Mouse (Mus musculus): ENCODE data around the gene Sox10. TPM values are rescaled to one million over a fixed set of nuclear protein-coding genes. Genes with fewer than 3 reads are reported as not detected.

Sox10 gene
- total and polyA plus RNA-seq, 2 experiments from 2014 or later, result 0.12 to 0.53 TPM

GRCm38 (mm10) chr15:79162301-79162700, 2.7 kb downstream of the Sox10 start:
- H3K27me3 ChIP-seq (ENCODE audit: control insufficient read depth, insufficient read depth, low read length), result peaks cover 77% of the 10 kb centered on the region
- WGBS, result 64% methylated on average over 7 of the region's 7 CpGs

DNA sequence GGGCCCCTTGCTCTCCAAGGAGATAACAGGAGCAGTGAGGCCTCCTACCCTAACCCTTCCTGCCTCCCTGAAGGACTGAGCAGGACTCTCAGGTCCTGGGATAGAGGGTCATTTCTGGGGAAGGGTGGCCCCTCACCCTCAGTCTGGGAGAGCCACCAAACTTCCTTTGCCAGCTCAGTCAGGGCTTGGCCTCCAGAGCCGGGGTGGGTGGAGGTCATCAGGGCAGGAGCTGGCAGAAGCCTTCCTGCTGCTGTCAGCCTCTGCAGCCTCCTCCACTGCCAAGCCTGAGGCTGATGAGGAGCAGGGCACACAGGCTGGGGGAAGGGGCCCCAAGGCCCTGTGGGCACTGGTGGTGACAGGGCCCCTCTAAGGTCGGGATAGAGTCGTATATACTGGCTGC, 9.5 kb downstream of the Sox10 start:
- ATAC-seq (ENCODE audit: insufficient read depth, low read depth), result peak; percentile 25; the same call in 1 of the 2 replicates
- DNase-seq (ENCODE audit: low spot score), result no peak
- H3K4me3 ChIP-seq (ENCODE audit: low read depth, low read length), result no peak overlapping the region
- peaks cover 18% of the 10 kb centered on the region for H3K36me3 ChIP-seq (replicated peaks; ENCODE audit: control insufficient read depth, insufficient read depth, low read length)
- no peaks in the 10 kb centered on the region for H3K4me1 ChIP-seq (ENCODE audit: control insufficient read depth, insufficient read depth)
- H3K4me2 ChIP-seq (ENCODE audit: low read depth, low read length), result no peak overlapping the region
- H3K27ac ChIP-seq (ENCODE audit: low read depth), result no peak overlapping the region
- H3K27me3 ChIP-seq (ENCODE audit: control insufficient read depth, insufficient read depth, low read length), result peaks cover 26% of the 10 kb centered on the region
- no peak overlapping the region for H3K9ac ChIP-seq (replicated peaks; ENCODE audit: low read depth, low read length)
- H3K9me3 ChIP-seq (replicated peaks; ENCODE audit: control insufficient read depth, low read length), result no peaks in the 10 kb centered on the region
- no peak for TF ChIP-seq CTCF (IDR thresholded peaks at IDR 0.05; ENCODE audit: low read depth)
- no peak for TF ChIP-seq EP300 (IDR thresholded peaks at IDR 0.05; ENCODE audit: low read depth)
- 18% methylated on average over 3 of the region's 3 CpGs for WGBS

More at GRCm38 (mm10) chr15:79162301-79162700, 2.7 kb downstream of the Sox10 start:
- H3K9me3 ChIP-seq (replicated peaks; ENCODE audit: control insufficient read depth, low read length), result no peaks in the 10 kb centered on the region
- H3K4me1 ChIP-seq (ENCODE audit: control insufficient read depth, insufficient read depth), result no peaks in the 10 kb centered on the region
- ATAC-seq (ENCODE audit: insufficient read depth, low read depth), result no peak
- TF ChIP-seq EP300 (IDR thresholded peaks at IDR 0.05; ENCODE audit: low read depth) (no peak), CTCF (IDR thresholded peaks at IDR 0.05; ENCODE audit: low read depth) (no peak)
- no peak overlapping the region for H3K9ac ChIP-seq (replicated peaks; ENCODE audit: low read depth, low read length)
- no peak for DNase-seq (ENCODE audit: low spot score)
- no peaks in the 10 kb centered on the region for H3K36me3 ChIP-seq (replicated peaks; ENCODE audit: control insufficient read depth, insufficient read depth, low read length)
- H3K4me3 ChIP-seq (ENCODE audit: low read depth, low read length), result no peak overlapping the region
- no peak overlapping the region for H3K27ac ChIP-seq (ENCODE audit: low read depth)
- no peak overlapping the region for H3K4me2 ChIP-seq (ENCODE audit: low read depth, low read length)

- Histone ChIP-seq H3K9me3 (replicated peaks; ENCODE audit: control insufficient read depth, low read length) (no peaks in the 10 kb centered on the region), H3K4me2 (ENCODE audit: low read depth, low read length) (no peak overlapping the region), H3K4me3 (ENCODE audit: low read depth, low read length) (no peak overlapping the region), H3K4me1 (ENCODE audit: control insufficient read depth, insufficient read depth) (no peaks in the 10 kb centered on the region), H3K27me3 (ENCODE audit: control insufficient read depth, insufficient read depth, low read length) (no peaks in the 10 kb centered on the region), H3K27ac (ENCODE audit: low read depth) (no peak overlapping the region), H3K9ac (replicated peaks; ENCODE audit: low read depth, low read length) (no peak overlapping the region), H3K36me3 (replicated peaks; ENCODE audit: control insufficient read depth, insufficient read depth, low read length) (peaks cover 31% of the 10 kb centered on the region)
- no peak for DNase-seq (ENCODE audit: low spot score)
- no peak for ATAC-seq (ENCODE audit: insufficient read depth, low read depth)
- WGBS, result 67% methylated on average over 6 of the region's 6 CpGs
- no peak for TF ChIP-seq EP300 (IDR thresholded peaks at IDR 0.05; ENCODE audit: low read depth)
- no peak for TF ChIP-seq CTCF (IDR thresholded peaks at IDR 0.05; ENCODE audit: low read depth)
Measured at GRCm38 (mm10) chr15:79152709-79153108, 12.3 kb downstream of the Sox10 start.

GRCm38 (mm10) chr15:79151881-79152280, 13.2 kb downstream of the Sox10 start:
- no peak for ATAC-seq (ENCODE audit: insufficient read depth, low read depth)
- Histone ChIP-seq H3K27ac (ENCODE audit: low read depth) (no peak overlapping the region), H3K36me3 (replicated peaks; ENCODE audit: control insufficient read depth, insufficient read depth, low read length) (peaks cover 40% of the 10 kb centered on the region)

GRCm38 (mm10) chr15:79148533-79148932, 16.5 kb downstream of the Sox10 start:
- no peak overlapping the region for H3K9ac ChIP-seq (replicated peaks; ENCODE audit: low read depth, low read length)
- H3K36me3 ChIP-seq (replicated peaks; ENCODE audit: control insufficient read depth, insufficient read depth, low read length), result peaks cover 67% of the 10 kb centered on the region
- H3K27me3 ChIP-seq (ENCODE audit: control insufficient read depth, insufficient read depth, low read length), result no peaks in the 10 kb centered on the region
- no peaks in the 10 kb centered on the region for H3K9me3 ChIP-seq (replicated peaks; ENCODE audit: control insufficient read depth, low read length)
- no peak overlapping the region for H3K4me2 ChIP-seq (ENCODE audit: low read depth, low read length)
- peak; percentile 83 for DNase-seq (ENCODE audit: low spot score)
- peak; percentile 85 for ATAC-seq (ENCODE audit: insufficient read depth, low read depth)
- no peak overlapping the region for H3K27ac ChIP-seq (ENCODE audit: low read depth)
- TF ChIP-seq EP300 (IDR thresholded peaks at IDR 0.05; ENCODE audit: low read depth) (no peak), CTCF (IDR thresholded peaks at IDR 0.05; ENCODE audit: low read depth) (peak; percentile 98)
- no peaks in the 10 kb centered on the region for H3K4me1 ChIP-seq (ENCODE audit: control insufficient read depth, insufficient read depth)
- 45% methylated on average over 7 of the region's 7 CpGs for WGBS
- H3K4me3 ChIP-seq (ENCODE audit: low read depth, low read length), result no peak overlapping the region

More at GRCm38 (mm10) chr15:79151881-79152280, 13.2 kb downstream of the Sox10 start:
- H3K9ac ChIP-seq (replicated peaks; ENCODE audit: low read depth, low read length), result no peak overlapping the region
- no peaks in the 10 kb centered on the region for H3K27me3 ChIP-seq (ENCODE audit: control insufficient read depth, insufficient read depth, low read length)
- H3K4me2 ChIP-seq (ENCODE audit: low read depth, low read length), result no peak overlapping the region
- no peak overlapping the region for H3K4me3 ChIP-seq (ENCODE audit: low read depth, low read length)
- TF ChIP-seq CTCF (IDR thresholded peaks at IDR 0.05; ENCODE audit: low read depth) (no peak), EP300 (IDR thresholded peaks at IDR 0.05; ENCODE audit: low read depth) (no peak)
- H3K9me3 ChIP-seq (replicated peaks; ENCODE audit: control insufficient read depth, low read length), result no peaks in the 10 kb centered on the region
- no peaks in the 10 kb centered on the region for H3K4me1 ChIP-seq (ENCODE audit: control insufficient read depth, insufficient read depth)
- no peak for DNase-seq (ENCODE audit: low spot score)
- 72% methylated on average over 8 of the region's 8 CpGs for WGBS

DNA sequence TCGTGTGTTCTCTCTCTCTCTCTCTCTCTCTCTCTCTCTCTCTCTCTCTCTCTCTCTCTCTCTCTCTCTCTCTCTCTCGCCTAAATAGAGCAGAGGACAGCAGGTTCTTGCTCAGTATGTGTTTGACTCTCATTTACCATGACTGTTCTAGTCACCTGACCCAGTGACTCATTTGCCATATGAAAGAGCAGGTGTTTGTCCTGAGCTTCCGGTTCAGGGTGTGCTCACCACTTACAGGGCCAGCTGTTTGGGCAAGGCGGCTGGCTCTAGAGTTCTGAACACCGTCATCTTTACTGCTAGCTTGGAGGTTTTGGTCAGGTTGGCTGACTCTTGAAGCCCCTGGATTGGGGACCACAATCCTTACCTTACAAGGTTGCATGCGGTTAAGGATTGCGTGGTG, 19.5 kb downstream of the Sox10 start:
- H3K4me1 ChIP-seq (ENCODE audit: control insufficient read depth, insufficient read depth), result peaks cover 7% of the 10 kb centered on the region; the same call in 1 of the 2 replicates
- H3K36me3 ChIP-seq (replicated peaks; ENCODE audit: control insufficient read depth, insufficient read depth, low read length), result peaks cover 48% of the 10 kb centered on the region
- DNase-seq (ENCODE audit: low spot score), result no peak
- no peak overlapping the region for H3K4me2 ChIP-seq (ENCODE audit: low read depth, low read length)
- H3K27me3 ChIP-seq (ENCODE audit: control insufficient read depth, insufficient read depth, low read length), result no peaks in the 10 kb centered on the region
- no peak for ATAC-seq (ENCODE audit: insufficient read depth, low read depth)
- TF ChIP-seq EP300 (IDR thresholded peaks at IDR 0.05; ENCODE audit: low read depth) (no peak), CTCF (IDR thresholded peaks at IDR 0.05; ENCODE audit: low read depth) (no peak)
- no peak overlapping the region for H3K9ac ChIP-seq (replicated peaks; ENCODE audit: low read depth, low read length)
- H3K27ac ChIP-seq (ENCODE audit: low read depth), result no peak overlapping the region
- 92% methylated on average over 7 of the region's 7 CpGs for WGBS
- no peaks in the 10 kb centered on the region for H3K9me3 ChIP-seq (replicated peaks; ENCODE audit: control insufficient read depth, low read length)
- H3K4me3 ChIP-seq (ENCODE audit: low read depth, low read length), result no peak overlapping the region
